Mouse (Mus musculus): ENCODE data around the gene Lyl1. TPM values are rescaled to one million over a fixed set of nuclear protein-coding genes. Genes with fewer than 3 reads are reported as not detected.

The Lyl1 gene
- polyA plus RNA-seq (2015; fragmentation: Nextera tagmentation; extraction: Ambion mirVana) = 2.1 and 2.5 TPM in 2 replicates

DNA sequence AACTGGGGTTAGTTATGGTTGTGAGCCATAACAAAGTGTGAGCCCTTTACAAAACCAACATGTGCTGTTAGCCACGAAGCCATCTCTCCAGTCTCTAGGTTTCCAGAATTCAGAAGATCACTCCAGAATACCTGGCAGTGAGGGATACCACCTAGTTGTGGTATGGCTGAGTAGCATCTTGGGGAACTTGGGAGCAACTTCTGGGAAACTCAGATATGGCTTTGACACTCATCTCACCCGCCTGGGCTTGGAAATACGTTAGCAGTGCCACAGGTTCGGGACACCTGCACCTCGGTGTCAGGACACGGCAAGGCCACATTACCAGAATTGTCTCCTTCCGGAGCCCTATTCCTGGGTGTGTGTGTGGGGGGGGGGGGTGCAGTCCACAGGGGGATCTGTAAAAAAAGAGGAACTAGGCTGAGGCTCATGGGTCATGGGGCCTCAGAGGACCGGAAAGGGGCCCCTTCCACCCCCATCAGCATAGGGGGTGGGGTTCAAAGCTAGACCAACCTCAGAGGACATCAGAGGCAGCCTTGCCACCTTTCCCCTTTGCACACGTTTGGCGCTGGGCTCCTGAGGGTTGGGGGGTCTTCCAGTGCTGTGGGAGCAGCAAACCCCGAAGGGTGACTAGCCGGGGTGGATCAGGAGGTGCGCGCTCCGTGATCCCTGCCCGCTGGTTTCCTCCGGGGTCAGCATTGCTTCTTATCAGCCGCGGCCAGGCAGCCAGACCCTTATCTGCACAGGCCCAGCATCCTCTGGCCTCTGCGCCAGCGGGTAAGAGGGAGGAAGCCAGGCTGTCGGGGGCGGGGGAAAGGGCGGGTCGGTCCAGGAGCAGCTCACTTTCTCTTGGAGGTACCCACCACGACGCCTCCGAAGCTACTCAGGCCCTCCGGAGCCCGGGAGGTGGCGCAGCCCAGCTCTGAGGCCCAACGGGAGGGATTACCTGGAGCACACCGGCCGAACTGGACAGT is at the start of gene Lyl1:
Gene Lyl1 (plus strand): TSS at position 517 of the 971 bp plus-strand sequence.
- Histone ChIP-seq H3K9me3 (no peaks in the 10 kb centered on the region), H3K9ac (replicated peaks) (peak within 1 kb of the TSS; percentile 8; the same call in 1 of the 2 replicates), H3K4me2 (replicated peaks) (no peak within 1 kb of the TSS), H3K36me3 (peaks cover 24% of the 10 kb centered on the region), H3K4me3 (no peak within 1 kb of the TSS), H3K4me1 (peaks cover 30% of the 10 kb centered on the region), H3K27me3 (peaks cover 15% of the 10 kb centered on the region), H3K27ac (replicated peaks) (peak within 1 kb of the TSS; percentile 94)
- ATAC-seq (replicated peaks) = no peak
- 16% methylated on average over 34 of the region's 34 CpGs for WGBS

DNA sequence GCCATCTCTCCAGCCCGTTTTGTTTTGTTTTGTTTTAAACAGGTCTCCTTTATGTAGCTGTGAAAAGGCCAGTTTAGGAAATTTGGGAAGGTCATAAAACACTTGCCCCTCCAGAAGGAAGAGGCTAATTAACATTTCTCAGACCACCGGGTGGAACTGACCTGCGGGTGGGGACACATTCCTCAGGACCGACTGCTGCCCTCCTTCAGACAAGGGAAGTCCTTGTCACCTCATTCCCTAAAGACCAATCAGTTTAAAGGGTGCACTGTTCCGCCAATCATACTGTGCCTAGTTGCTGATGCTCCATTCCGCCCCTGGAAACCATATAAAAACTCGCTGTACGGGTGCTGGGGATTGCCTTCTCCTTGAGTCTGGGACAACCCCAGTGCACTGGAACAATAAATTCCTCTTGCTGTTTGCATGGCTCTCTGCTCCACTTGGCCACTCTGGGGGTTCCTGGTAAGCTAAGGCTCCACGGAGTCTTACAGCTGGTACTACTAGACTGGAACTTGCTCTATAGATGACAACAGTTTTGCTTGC is 48.1 kb upstream of the Lyl1 start:
- H3K4me1 ChIP-seq = peaks cover 21% of the 10 kb centered on the region
- no peak overlapping the region for H3K4me3 ChIP-seq
- no peaks in the 10 kb centered on the region for H3K9me3 ChIP-seq
- H3K4me2 ChIP-seq (replicated peaks) = no peak overlapping the region
- no peaks in the 10 kb centered on the region for H3K27me3 ChIP-seq
- WGBS = 66% methylated on average over 9 of the region's 9 CpGs
- no peaks in the 10 kb centered on the region for H3K36me3 ChIP-seq
- H3K9ac ChIP-seq (replicated peaks) = no peak overlapping the region
- H3K27ac ChIP-seq (replicated peaks) = 0 out of 2 replicates have a peak overlapping the region, but pooled peaks have one; percentile 19
- no peak for ATAC-seq (replicated peaks)

DNA sequence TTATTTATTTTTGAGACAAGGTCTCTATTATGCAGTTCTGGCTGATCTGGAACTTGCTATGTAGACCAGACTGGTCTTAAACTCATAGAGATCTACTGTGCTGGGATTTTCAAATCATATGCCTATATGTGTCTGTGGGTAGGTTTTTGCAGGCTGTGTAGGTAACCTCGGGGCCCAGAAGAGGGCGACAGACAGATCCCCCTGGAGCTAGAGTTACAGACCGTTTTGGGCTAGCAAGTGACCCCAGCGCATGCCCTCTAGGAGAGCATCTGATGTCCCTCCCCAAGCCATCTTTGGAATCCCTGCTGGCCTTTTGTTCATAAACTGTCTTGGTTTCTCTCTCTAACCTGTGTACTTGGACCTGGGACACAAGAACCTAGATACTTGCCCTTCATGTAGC is 46.7 kb upstream of the Lyl1 start:
- no peak overlapping the region for H3K4me2 ChIP-seq (replicated peaks)
- H3K9ac ChIP-seq (replicated peaks) = no peak overlapping the region
- H3K4me1 ChIP-seq = peaks cover 22% of the 10 kb centered on the region
- no peak for ATAC-seq (replicated peaks)
- H3K4me3 ChIP-seq = no peak overlapping the region
- no peaks in the 10 kb centered on the region for H3K27me3 ChIP-seq
- 39% methylated on average over 4 of the region's 4 CpGs for WGBS
- no peaks in the 10 kb centered on the region for H3K9me3 ChIP-seq
- H3K36me3 ChIP-seq = no peaks in the 10 kb centered on the region
- H3K27ac ChIP-seq (replicated peaks) = peak overlapping the region; percentile 62; the same call in 1 of the 2 replicates

DNA sequence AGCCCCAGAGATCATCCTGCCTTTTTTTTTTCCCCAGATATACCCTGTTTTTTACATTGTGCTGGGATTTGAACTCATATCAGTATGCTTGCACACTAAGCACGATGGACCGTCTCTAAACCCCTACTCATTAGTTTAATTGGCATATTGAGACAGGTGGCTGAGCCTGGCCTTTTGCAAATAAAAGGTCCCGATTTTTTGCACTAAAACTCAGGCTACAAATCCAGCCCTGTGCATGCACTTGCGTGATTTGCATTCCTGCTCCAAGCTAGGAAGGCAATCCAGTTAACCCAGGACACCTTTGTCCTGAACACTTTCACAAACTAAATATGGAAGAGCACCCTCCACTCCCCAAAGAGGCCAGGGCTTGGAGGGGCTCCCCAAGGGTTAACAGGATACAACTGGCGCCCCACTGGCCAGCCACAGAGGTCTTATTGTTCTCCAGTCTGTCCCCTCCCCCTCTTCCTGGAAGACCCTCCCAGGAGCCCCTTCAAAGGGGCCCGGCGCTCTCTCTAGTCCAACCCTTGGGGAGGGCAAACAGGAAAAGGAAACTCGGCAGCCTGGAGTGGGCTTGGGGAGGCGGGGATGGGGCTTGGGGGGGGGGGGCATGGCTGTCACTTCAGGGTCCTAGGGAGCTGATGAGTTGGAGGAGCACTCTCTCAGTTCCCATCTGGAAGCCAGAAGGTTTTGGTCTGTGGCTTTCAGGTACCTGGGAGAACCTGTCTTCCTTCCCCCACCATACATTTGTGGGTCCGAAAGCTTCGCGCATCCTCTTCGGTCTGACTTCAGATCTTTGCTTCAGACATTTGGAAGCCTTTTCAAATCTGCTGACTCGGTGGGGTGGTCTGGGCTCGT is 45.7 kb upstream of the Lyl1 start:
- Histone ChIP-seq H3K27ac (replicated peaks) (peak overlapping the region; percentile 62), H3K27me3 (no peaks in the 10 kb centered on the region), H3K9me3 (no peaks in the 10 kb centered on the region), H3K9ac (replicated peaks) (peak overlapping the region; percentile 33; the same call in 1 of the 2 replicates), H3K4me1 (peaks cover 32% of the 10 kb centered on the region), H3K4me2 (replicated peaks) (peak overlapping the region; percentile 48), H3K36me3 (no peaks in the 10 kb centered on the region), H3K4me3 (peak overlapping the region; percentile 27)
- peak; percentile 63 for ATAC-seq (replicated peaks)
- WGBS = 2% methylated on average over 15 of the region's 15 CpGs

DNA sequence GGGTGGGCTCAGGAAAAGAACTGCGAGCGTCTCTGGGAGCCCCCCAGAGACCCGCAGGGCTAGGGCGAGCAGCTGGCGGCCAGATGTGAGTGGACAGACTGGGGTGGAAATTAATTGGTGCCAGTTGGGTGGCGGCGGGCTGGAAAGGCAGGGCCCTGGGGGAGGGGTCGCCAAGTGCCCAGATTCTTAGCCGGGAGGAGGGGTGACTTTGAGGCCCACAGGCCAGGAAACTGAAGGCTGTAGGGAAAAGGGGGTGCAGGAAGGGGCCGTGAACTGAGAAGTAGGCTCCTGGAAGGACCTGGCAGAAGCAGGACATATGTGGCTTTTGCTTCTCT is 45.1 kb upstream of the Lyl1 start:
- Histone ChIP-seq H3K9ac (replicated peaks) (peak overlapping the region; percentile 33; the same call in 1 of the 2 replicates), H3K4me2 (replicated peaks) (peak overlapping the region; percentile 48), H3K27me3 (no peaks in the 10 kb centered on the region), H3K4me3 (peak overlapping the region; percentile 27), H3K36me3 (no peaks in the 10 kb centered on the region), H3K4me1 (peaks cover 38% of the 10 kb centered on the region), H3K27ac (replicated peaks) (peak overlapping the region; percentile 62), H3K9me3 (no peaks in the 10 kb centered on the region)
- no peak for ATAC-seq (replicated peaks)
- 3% methylated on average over 10 of the region's 10 CpGs for WGBS

- Histone ChIP-seq H3K9ac (replicated peaks) (peak overlapping the region; percentile 33; the same call in 1 of the 2 replicates), H3K4me3 (peak overlapping the region; percentile 27), H3K9me3 (no peaks in the 10 kb centered on the region), H3K27ac (replicated peaks) (peak overlapping the region; percentile 62), H3K4me1 (peaks cover 43% of the 10 kb centered on the region), H3K36me3 (no peaks in the 10 kb centered on the region), H3K4me2 (replicated peaks) (peak overlapping the region; percentile 48), H3K27me3 (no peaks in the 10 kb centered on the region)
- no peak for ATAC-seq (replicated peaks)
- WGBS = 5% methylated on average over 23 of the region's 23 CpGs
Measured at GRCm38 (mm10) chr8:84656641-84657126, 44.6 kb upstream of the Lyl1 start.

DNA sequence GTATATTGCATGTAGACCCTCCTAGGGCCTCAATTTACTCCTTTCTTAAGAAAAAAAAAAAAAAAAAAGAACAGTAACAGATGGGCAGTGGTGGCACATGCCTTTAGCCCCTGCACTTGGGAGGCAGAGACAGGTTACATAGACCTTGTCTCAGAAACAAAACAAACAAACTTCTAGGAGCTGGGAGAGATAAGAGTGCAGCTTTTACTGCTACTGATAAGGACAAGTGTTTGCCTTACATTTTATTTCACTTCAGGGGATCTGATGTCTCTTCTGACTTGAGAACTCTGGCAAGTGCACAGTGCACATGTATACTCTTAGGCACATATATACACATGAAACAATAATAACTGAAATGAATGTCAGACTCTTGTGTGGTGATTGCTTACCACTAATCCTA is 44.1 kb upstream of the Lyl1 start:
- H3K9ac ChIP-seq (replicated peaks) = no peak overlapping the region
- ATAC-seq (replicated peaks) = no peak
- no peaks in the 10 kb centered on the region for H3K36me3 ChIP-seq
- 0 out of 2 replicates have a peak overlapping the region, but pooled peaks have one; percentile 48 for H3K4me2 ChIP-seq (replicated peaks)
- H3K27ac ChIP-seq (replicated peaks) = peak overlapping the region; percentile 62; the same call in 1 of the 2 replicates
- no peak overlapping the region for H3K4me3 ChIP-seq
- no peaks in the 10 kb centered on the region for H3K9me3 ChIP-seq
- H3K27me3 ChIP-seq = no peaks in the 10 kb centered on the region
- H3K4me1 ChIP-seq = peaks cover 48% of the 10 kb centered on the region

DNA sequence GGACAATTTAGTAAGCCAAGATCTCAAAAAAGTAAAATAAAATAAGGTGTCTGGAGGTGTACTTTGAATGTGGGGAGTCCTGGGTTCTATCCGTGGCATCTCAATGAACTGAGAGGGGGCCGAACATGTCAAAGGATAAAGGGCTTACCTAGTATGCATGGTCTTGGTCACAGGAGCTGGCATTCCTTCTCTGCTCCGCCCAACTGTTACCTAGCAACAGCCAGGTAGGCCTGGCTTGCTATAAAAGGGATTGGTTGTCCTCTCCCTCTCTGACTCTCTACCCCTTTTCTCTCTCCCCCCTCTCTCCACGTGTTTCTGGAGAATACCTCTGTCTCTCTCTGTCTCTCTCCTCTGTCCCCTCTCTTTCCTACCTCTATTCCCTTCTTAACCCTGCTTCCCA is 43.6 kb upstream of the Lyl1 start:
- no peaks in the 10 kb centered on the region for H3K27me3 ChIP-seq
- H3K36me3 ChIP-seq = no peaks in the 10 kb centered on the region
- H3K27ac ChIP-seq (replicated peaks) = no peak overlapping the region
- no peak overlapping the region for H3K4me3 ChIP-seq
- H3K9me3 ChIP-seq = no peaks in the 10 kb centered on the region
- peaks cover 51% of the 10 kb centered on the region for H3K4me1 ChIP-seq
- no peak overlapping the region for H3K4me2 ChIP-seq (replicated peaks)
- 52% methylated on average over 4 of the region's 4 CpGs for whole genome bisulfite sequencing
- H3K9ac ChIP-seq (replicated peaks) = no peak overlapping the region
- ATAC-seq (replicated peaks) = no peak

GRCm38 (mm10) chr8:84658951-84659350 is 42.3 kb upstream of the Lyl1 start:
- ATAC-seq (replicated peaks) = no peak
- no peak overlapping the region for H3K27ac ChIP-seq (replicated peaks)
- H3K4me1 ChIP-seq = peaks cover 60% of the 10 kb centered on the region
- H3K36me3 ChIP-seq = no peaks in the 10 kb centered on the region
- no peak overlapping the region for H3K9ac ChIP-seq (replicated peaks)
- no peaks in the 10 kb centered on the region for H3K9me3 ChIP-seq
- H3K27me3 ChIP-seq = no peaks in the 10 kb centered on the region
- H3K4me3 ChIP-seq = no peak overlapping the region
- WGBS = 48% methylated on average over 1 of the region's 1 CpGs
- H3K4me2 ChIP-seq (replicated peaks) = no peak overlapping the region

DNA sequence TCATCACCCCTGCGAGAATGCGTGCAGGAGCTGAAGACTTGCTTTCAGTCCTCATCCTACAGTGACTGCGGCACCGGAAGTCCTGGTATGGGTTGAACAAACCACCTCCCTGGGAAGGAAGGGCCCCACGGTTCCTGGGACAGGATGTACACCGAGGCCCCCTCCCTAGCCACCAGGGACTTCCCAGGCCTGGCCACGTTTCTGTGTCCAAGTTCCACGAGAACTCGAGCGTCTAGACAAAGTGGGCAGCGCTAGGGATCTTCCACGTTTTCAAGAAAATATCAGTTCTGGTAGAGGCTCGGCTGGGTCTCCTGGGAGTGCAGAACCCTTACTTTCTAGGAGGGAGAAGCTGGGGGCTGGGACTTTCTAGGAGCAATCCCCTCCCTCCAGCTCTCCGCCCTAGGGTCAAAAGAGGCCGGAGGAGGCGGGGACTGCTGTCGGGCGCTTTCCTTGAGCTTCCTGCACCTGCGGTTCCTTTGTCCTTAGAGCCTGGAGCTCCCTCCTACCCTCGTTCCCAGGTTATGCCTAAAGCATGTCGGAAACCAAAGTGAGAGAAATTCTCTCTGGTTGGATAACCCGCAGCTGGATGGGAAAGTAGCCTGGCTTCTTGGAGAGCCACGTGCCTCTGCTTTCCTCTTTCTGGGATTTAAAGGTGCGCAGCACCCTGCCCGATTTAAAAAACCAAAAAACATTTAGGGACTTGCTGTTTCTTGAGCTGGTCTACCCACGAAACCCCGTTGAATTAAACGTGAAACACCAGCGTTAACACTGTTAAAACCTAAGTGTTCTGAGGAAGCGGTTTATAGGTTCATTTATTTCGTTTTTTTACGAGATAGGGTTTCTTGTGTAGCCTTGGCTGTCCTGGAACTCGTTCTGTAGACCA is 41.1 kb upstream of the Lyl1 start:
- Histone ChIP-seq H3K36me3 (no peaks in the 10 kb centered on the region), H3K4me1 (peaks cover 58% of the 10 kb centered on the region), H3K27ac (replicated peaks) (peak overlapping the region; percentile 32; the same call in 1 of the 2 replicates), H3K9ac (replicated peaks) (peak overlapping the region; percentile 74), H3K27me3 (no peaks in the 10 kb centered on the region), H3K4me3 (peak overlapping the region; percentile 70), H3K4me2 (replicated peaks) (peak overlapping the region; percentile 89), H3K9me3 (no peaks in the 10 kb centered on the region)
- whole genome bisulfite sequencing = 4% methylated on average over 33 of the region's 33 CpGs
- ATAC-seq (replicated peaks) = no peak
